Mouse (Mus musculus) stomach, postnatal 0 days (tissue): Measurements from ENCODE around the gene Gk5. TPM values are rescaled to one million over a fixed set of nuclear protein-coding genes. Genes with fewer than 3 reads are reported as not detected.

ENCODE experiments used
- ATAC-seq: fragments of 200-750 bp; cut with Nextera tagmentation; 2 replicates; pipeline ENCODE4 v1.8.0; 2017; ENCODE audit not compliant: low FRiP score, low TSS enrichment
- DNase-seq: peaks from one replicate; pipeline ENCODE4 v3.0.0-alpha.2; 2016; ENCODE audit warnings: low spot score
- H3K27ac ChIP-seq: fragments of 300-500 bp; sonication (generic); replicated peaks from 2 replicates; pipeline ENCODE4 v1.5.1; 2014; ENCODE audit warnings: mild to moderate bottlenecking, control low read depth
- H3K27me3 ChIP-seq: fragments of 300-500 bp; sonication (generic); 2 replicates; pipeline ENCODE4 v1.6.1; 2014; ENCODE audit warnings: low read length; ENCODE audit not compliant: control insufficient read depth, insufficient read depth
- H3K36me3 ChIP-seq: fragments of 300-500 bp; sonication (generic); 2 replicates; pipeline ENCODE4 v1.6.1; 2014; ENCODE audit warnings: low read length, mixed read lengths; ENCODE audit not compliant: control insufficient read depth, insufficient read depth
- H3K4me1 ChIP-seq: fragments of 300-500 bp; sonication (generic); replicated peaks from 2 replicates; pipeline ENCODE4 v1.6.1; 2014; ENCODE audit warnings: antibody characterized with exemption; ENCODE audit not compliant: control insufficient read depth, insufficient read depth
- H3K4me2 ChIP-seq: fragments of 300-500 bp; sonication (generic); replicated peaks from 2 replicates; pipeline ENCODE4 v1.6.1; 2014; ENCODE audit warnings: low read depth, mild to moderate bottlenecking, control low read depth, moderate library complexity
- H3K4me3 ChIP-seq: fragments of 300-500 bp; sonication (generic); 2 replicates; pipeline ENCODE4 v1.5.1; 2014; ENCODE audit warnings: low read depth, low read length, control low read depth
- H3K9ac ChIP-seq: fragments of 300-500 bp; sonication (generic); 2 replicates; pipeline ENCODE4 v1.6.1; 2014; ENCODE audit warnings: mild to moderate bottlenecking, low read length, control low read depth, mixed read lengths
- H3K9me3 ChIP-seq: fragments of 300-500 bp; sonication (generic); 2 replicates; pipeline ENCODE4 v1.6.1; 2016; ENCODE audit warnings: low read length; ENCODE audit not compliant: control insufficient read depth
- CTCF ChIP-seq: IDR thresholded peaks from 2 replicates; pipeline ENCODE4 v1.5.1; 2016; ENCODE audit warnings: antibody characterized with exemption, low read depth, mild to moderate bottlenecking, moderate library complexity
- EP300 ChIP-seq: optimal IDR thresholded peaks from 2 replicates; pipeline ENCODE3; 2016; ENCODE audit warnings: antibody characterized with exemption
- WGBS: fragments of 180-500 bp; shearing (Covaris S2); extraction: QIAGEN DNeasy Blood & Tissue Kit; methylation state at CpG from one replicate; pipeline ENCODE4 v1.1.7; 2014; 5-methylcytosine and 5-hydroxymethylcytosine counted together
- polyA plus RNA-seq: library from polyadenylated mRNA; unstranded; fragments of >200 nt; fragmentation: Nextera tagmentation; extraction: Ambion mirVana; gene quantifications from 2 replicates; pipeline ENCODE4 v1.2.1, GENCODE M21; 2015

Gk5 gene
- polyA plus RNA-seq, 1 experiment from 2014 or later = 9.8 TPM

GRCm38 (mm10) chr9:96196636-96197181 lies 77.5 kb downstream of the Gk5 start:
- Histone ChIP-seq H3K4me2 (peak overlapping the region; percentile 98), H3K4me1 (no peaks in the 10 kb centered on the region; the same call in 1 of the 2 replicates), H3K9ac (peak overlapping the region; percentile 88), H3K9me3 (no peaks in the 10 kb centered on the region), H3K36me3 (no peaks in the 10 kb centered on the region), H3K4me3 (peak overlapping the region; percentile 79), H3K27me3 (no peaks in the 10 kb centered on the region), H3K27ac (peak overlapping the region; percentile 96)
- DNase-seq (peak; percentile 64), ATAC-seq (0 out of 2 replicates have a peak, but pooled peaks have one; percentile 33)
- under 1% methylated on average over 20 of the region's 20 CpGs for WGBS
- TF ChIP-seq EP300 (no peak), CTCF (peak; percentile 56)

- no peaks in the 10 kb centered on the region for H3K36me3 ChIP-seq
- H3K9me3 ChIP-seq = no peaks in the 10 kb centered on the region
- no peaks in the 10 kb centered on the region for H3K27me3 ChIP-seq
- peak overlapping the region; percentile 79 for H3K4me3 ChIP-seq
- WGBS = 45% methylated on average over 9 of the region's 9 CpGs
- H3K4me1 ChIP-seq = no peaks in the 10 kb centered on the region; the same call in 1 of the 2 replicates
- 0 out of 2 replicates have a peak overlapping the region, but pooled peaks have one; percentile 8 for H3K27ac ChIP-seq
- ATAC-seq = no peak
- DNase-seq = no peak
- H3K4me2 ChIP-seq = peak overlapping the region; percentile 98
- TF ChIP-seq CTCF = no peak
- TF ChIP-seq EP300 = no peak
- H3K9ac ChIP-seq = no peak overlapping the region
Measured at GRCm38 (mm10) chr9:96197806-96198205, 78.6 kb downstream of the Gk5 start.

- no peak overlapping the region for H3K9ac ChIP-seq
- no peaks in the 10 kb centered on the region for H3K27me3 ChIP-seq
- 80% methylated on average over 3 of the region's 3 CpGs for WGBS
- peaks cover 5% of the 10 kb centered on the region; the same call in 1 of the 2 replicates for H3K36me3 ChIP-seq
- TF ChIP-seq CTCF = no peak
- no peak for TF ChIP-seq EP300
- no peak overlapping the region for H3K4me2 ChIP-seq
- DNase-seq = no peak
- H3K4me1 ChIP-seq = no peaks in the 10 kb centered on the region
- no peak overlapping the region for H3K27ac ChIP-seq
- H3K4me3 ChIP-seq = no peak overlapping the region
- no peak for ATAC-seq
- H3K9me3 ChIP-seq = no peaks in the 10 kb centered on the region
Measured at GRCm38 (mm10) chr9:96203663-96204062, 84.5 kb downstream of the Gk5 start.

DNA sequence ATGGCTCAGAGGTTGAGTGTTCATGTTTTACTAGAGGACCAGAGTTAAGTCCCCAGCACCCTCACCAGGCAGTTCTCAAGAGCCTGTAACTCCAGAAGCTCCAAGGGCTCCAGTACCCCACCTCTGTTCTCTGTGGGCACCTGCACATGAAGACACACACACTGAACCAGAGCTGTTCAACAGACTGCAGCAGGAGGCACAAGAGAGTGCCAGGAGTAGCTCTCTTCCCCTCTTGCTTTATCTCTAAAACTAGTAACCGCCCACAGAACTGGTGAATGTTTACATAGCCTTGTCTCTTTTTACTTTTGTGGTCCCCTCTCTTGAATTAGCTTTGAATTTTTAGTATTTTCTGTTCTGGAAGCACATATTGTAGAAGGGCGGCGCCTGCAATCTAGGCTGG lies 88.3 kb downstream of the Gk5 start:
- no peak for DNase-seq
- H3K9ac ChIP-seq = no peak overlapping the region
- H3K27me3 ChIP-seq = no peaks in the 10 kb centered on the region
- 76% methylated on average over 3 of the region's 3 CpGs for WGBS
- H3K9me3 ChIP-seq = no peaks in the 10 kb centered on the region
- H3K4me3 ChIP-seq = no peak overlapping the region
- no peak for ATAC-seq
- H3K27ac ChIP-seq = no peak overlapping the region
- peaks cover 5% of the 10 kb centered on the region; the same call in 1 of the 2 replicates for H3K36me3 ChIP-seq
- TF ChIP-seq CTCF (no peak), EP300 (no peak)
- H3K4me2 ChIP-seq = no peak overlapping the region
- H3K4me1 ChIP-seq = no peaks in the 10 kb centered on the region

DNA sequence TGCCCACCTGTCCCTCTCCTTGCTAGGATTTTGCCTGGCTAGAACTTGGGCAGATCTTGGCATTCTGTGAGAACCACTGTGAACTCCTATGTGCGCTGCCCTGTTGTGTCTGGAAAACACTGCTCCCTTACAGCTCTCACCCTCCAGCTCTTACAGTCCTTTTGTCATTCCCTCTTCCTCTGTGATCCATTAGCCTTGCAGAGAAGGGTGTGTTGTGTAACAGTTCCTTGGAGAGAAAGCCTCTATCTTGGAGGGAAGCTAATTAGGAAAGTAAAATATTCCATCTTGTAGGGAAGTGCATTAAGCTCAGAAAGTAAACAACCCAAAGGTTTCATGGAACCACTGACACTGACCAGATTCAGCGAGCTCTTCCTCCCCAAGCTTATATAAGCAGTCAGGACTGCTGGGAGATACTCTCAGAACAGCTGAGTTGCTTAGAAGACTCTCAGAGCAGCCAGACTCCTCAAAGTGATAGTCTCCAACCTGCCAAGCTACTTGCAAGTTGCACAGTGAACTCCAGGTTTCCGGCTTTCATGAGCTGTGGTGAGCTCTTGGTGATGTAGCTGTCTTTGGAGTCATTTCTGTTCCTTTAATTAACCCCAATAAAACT lies 94.0 kb downstream of the Gk5 start:
- Histone ChIP-seq H3K9me3 (no peaks in the 10 kb centered on the region), H3K36me3 (no peaks in the 10 kb centered on the region), H3K4me1 (no peaks in the 10 kb centered on the region), H3K27me3 (no peaks in the 10 kb centered on the region), H3K4me3 (no peak overlapping the region), H3K9ac (no peak overlapping the region), H3K4me2 (no peak overlapping the region), H3K27ac (peak overlapping the region; percentile 46; the same call in 1 of the 2 replicates)
- WGBS = 65% methylated on average over 3 of the region's 3 CpGs
- no peak for DNase-seq
- no peak for TF ChIP-seq CTCF
- TF ChIP-seq EP300 = no peak
- ATAC-seq = peak; percentile 61; the same call in 1 of the 2 replicates

GRCm38 (mm10) chr9:96214171-96214570 lies 95.0 kb downstream of the Gk5 start:
- no peaks in the 10 kb centered on the region for H3K4me1 ChIP-seq
- no peak for ATAC-seq
- no peak for DNase-seq
- H3K36me3 ChIP-seq = no peaks in the 10 kb centered on the region
- H3K9me3 ChIP-seq = no peaks in the 10 kb centered on the region
- no peak overlapping the region for H3K9ac ChIP-seq
- H3K4me2 ChIP-seq = no peak overlapping the region
- TF ChIP-seq EP300 (no peak), CTCF (no peak)
- no peaks in the 10 kb centered on the region for H3K27me3 ChIP-seq
- WGBS = 85% methylated on average over 2 of the region's 2 CpGs
- H3K4me3 ChIP-seq = no peak overlapping the region
- no peak overlapping the region for H3K27ac ChIP-seq
